Mouse (Mus musculus) embryonic stem cell, embryonic (primary cell): ENCODE results near the gene Crip3.

Experiments used
- CTCF ChIA-PET, 4 experiments: fragments of 300-600 bp in 2 of 4; fragments of 350-600 bp in 2 of 4; sonication (Branson Sonifier 250); formaldehyde crosslinking; loops; one replicate each; lab custom pipeline; 2022; ENCODE audit warnings: inconsistent platforms in 2 of 4; lab: Charles Lee
- POLR2A ChIA-PET, 4 experiments: fragments of 300-600 bp in 2 of 4; fragments of 350-600 bp in 2 of 4; sonication (Branson Sonifier 250); formaldehyde crosslinking; loops; one replicate each; lab custom pipeline; 2022; ENCODE audit warnings: antibody characterized with exemption in 4 of 4, inconsistent platforms in 1 of 4; lab: Charles Lee

Gene Crip3

DNA sequence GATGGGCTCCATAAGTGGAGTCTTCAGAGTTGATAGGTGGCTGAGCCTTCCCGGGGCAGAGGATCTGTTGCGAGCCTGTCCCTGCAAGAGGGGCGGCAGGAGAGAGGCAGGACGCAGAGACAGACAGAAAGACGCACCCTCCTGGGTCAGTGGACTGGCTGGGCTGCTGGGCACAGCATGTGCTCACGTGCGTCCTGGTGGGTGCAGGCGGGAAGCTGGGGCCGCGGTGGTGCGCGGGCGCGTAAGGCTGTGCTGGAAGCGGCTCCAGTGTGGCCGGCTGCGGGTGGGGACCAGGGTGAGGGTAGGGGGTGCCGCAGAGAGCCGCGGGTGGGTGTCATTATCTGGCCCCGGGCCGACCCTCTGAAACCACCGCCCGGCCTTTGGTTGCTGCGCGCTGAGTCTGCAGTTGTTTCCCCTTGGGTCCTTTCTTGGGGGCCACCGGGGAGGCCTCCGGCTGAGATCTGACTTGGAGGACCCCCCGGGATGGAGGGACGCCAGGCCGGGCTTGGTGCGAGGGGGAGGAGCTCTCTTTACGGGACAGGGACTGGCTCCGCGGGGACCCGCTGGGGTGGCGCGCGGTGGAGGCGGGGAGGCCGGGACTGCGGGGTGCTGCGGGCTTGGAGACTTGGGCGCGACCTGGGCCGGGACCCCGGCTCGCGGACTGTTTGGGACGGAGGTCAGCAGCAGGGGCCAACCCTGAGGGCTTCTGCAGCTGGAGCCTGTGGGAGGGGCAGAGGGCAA, 16.3 kb downstream of the Crip3 start:
- CTCF ChIA-PET: interaction anchor here in 2 of 4 experiments (0.9 to 1.3 kb wide), 4 partner anchors 9 to 13 kb away, joined by 3 to 4 read pairs (median 3); no protein-coding TSS in a partner anchor
- POLR2A ChIA-PET: interaction anchor here in 2 of 4 experiments (1.1 to 4.6 kb wide), 4 partner anchors 9 to 16 kb away, joined by 3 to 17 read pairs (median 4); partner anchors contain the start of gene Crip3 (in 1 of the 2)

GRCm38 (mm10) chr17:46446264-46446663, 17.5 kb downstream of the Crip3 start:
- ChIA-PET CTCF (interaction anchor here in 1 of 4 experiments (1.1 kb wide), 1 partner anchor 12 kb away, joined by 3 read pairs; no protein-coding TSS in a partner anchor), POLR2A (no interaction called here)

DNA sequence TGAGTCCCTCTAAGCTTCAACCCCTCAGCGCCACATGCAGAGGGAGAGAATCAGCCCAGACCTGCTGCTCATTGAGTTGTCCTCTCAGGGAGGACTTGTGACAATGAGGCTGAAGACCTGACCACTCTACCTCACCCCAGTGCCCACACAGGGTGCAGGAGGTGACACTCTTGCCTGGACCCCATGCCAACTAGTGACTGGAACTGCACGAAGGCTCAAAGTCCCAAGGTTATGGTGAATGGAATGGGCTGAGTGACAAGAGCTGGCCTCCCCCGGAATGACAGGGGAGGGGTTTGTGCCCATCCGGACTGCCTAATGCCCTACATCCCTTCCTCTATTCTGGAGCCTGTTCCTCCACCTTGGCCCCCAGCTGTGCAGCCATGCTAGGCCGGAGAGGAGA, 24.0 kb downstream of the Crip3 start:
- ChIA-PET POLR2A (interaction anchor here (0.5 to 4.2 kb wide), 10 partner anchors 9 to 912 kb away, joined by 3 to 17 read pairs (median 3); partner anchors contain the start of genes Crip3 (in 1 of the 4) and Dnph1 (in 1 of the 4)), CTCF (interaction anchor here in 1 of 4 experiments (1.4 kb wide), 1 partner anchor 70 kb away, joined by 3 read pairs; no protein-coding TSS in a partner anchor)

- POLR2A ChIA-PET: interaction anchor here in 3 of 4 experiments (0.5 to 4.2 kb wide), 13 partner anchors 8 to 251 kb away, joined by 3 to 17 read pairs (median 3); partner anchors contain the start of genes Crip3 (in 1 of the 3), Dnph1 (in 1 of the 3) and Ppp2r5d (in 1 of the 3)
- CTCF ChIA-PET: interaction anchor here (0.6 to 1.4 kb wide), 11 partner anchors 8 to 1066 kb away, joined by 3 to 5 read pairs (median 3); partner anchors contain the start of gene Crip3 (in 1 of the 4)
These were observed 24.7 kb downstream of the Crip3 start for GRCm38 (mm10) chr17:46453302-46453948.

DNA sequence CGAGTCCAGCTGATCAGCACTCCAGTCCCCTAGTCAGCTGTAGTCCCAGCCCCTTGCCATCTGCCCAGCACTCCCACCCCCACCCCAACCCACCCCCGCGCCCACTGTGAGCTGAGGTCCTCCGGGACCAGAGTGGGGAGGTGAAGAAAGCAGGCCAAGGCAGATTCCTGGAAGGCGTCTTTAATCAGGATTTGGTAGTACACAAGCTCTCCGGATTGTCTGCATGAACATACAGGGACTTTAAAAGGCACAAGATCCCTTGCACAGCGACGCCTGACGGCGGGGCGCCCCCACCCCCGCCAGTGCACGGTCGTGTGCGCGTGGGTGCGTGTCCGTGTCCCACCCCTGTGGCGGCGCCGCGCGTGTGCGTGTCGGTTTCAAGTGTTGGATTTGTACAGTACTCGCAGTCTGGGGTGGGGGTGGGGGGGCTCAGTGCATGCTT, 25.3 kb downstream of the Crip3 start:
- ChIA-PET POLR2A (interaction anchor here (0.5 to 4.2 kb wide), 18 partner anchors 10 to 718 kb away, joined by 3 to 17 read pairs (median 3); partner anchors contain the start of genes 2310039H08Rik (in 1 of the 4), Crip3 (in 1 of the 4), Dnph1 (in 1 of the 4) and Ppp2r5d (in 1 of the 4)), CTCF (interaction anchor here (0.6 to 1.4 kb wide), 13 partner anchors 9 to 176 kb away, joined by 3 to 6 read pairs (median 3); partner anchors contain the start of genes Crip3 (in 1 of the 4) and Ptk7 (in 1 of the 4))

GRCm38 (mm10) chr17:46454539-46454938, 25.8 kb downstream of the Crip3 start:
- POLR2A ChIA-PET: interaction anchor here (0.5 to 4.2 kb wide), 17 partner anchors 10 to 719 kb away, joined by 3 to 17 read pairs (median 3); partner anchors contain the start of genes 2310039H08Rik (in 1 of the 4), Ppp2r5d (in 1 of the 4), Ptk7 (in 1 of the 4) and Slc22a7 (in 1 of the 4)
- CTCF ChIA-PET: interaction anchor here (0.6 to 1.3 kb wide), 11 partner anchors 18 to 262 kb away, joined by 3 to 6 read pairs (median 4); partner anchors contain the start of gene Ptk7 (in 1 of the 4)

DNA sequence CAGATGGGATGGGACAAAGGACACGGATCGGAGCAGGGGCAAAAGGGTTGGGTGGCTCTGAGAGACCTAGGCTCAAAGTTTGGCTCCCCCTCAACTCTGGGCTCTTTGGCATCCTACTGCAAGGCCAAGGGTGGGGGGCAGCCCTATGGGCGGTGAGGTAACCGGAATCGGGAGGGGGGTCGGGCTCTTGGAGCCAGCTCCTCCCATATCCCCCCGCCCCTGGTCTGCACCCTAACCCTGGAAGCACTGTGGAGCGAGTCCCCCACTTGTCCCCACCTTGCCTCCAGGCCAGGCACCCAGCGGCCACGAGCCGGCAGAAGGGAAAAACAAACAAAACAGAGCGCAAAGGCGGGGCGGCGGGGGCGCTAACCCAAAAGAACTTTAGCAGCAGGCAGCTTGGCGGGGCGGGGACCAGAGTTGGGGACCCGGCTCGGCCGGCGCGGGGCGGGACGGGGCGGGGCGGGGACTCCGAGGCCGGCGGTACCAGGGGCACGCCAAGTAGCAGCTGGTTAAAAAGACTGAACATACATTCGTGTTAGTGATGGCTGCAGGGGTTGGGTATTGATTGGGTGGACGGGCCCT, 26.5 kb downstream of the Crip3 start:
- ChIA-PET CTCF (interaction anchor here in 3 of 4 experiments (0.6 to 1.3 kb wide), 10 partner anchors 18 to 649 kb away, joined by 3 to 6 read pairs (median 4); no protein-coding TSS in a partner anchor), POLR2A (interaction anchor here (0.7 to 4.2 kb wide), 10 partner anchors 11 to 426 kb away, joined by 3 to 17 read pairs (median 3); partner anchors contain the start of gene Slc22a7 (in 1 of the 4))

- CTCF ChIA-PET: interaction anchor here (0.5 to 2.3 kb wide), 35 partner anchors 10 to 459 kb away, joined by 3 to 12 read pairs (median 4); partner anchors contain the start of genes Slc22a7 (in 2 of the 4), Crip3 (in 1 of the 4) and Dnph1 (in 1 of the 4)
- POLR2A ChIA-PET: interaction anchor here in 3 of 4 experiments (0.9 to 2.0 kb wide), 8 partner anchors 10 to 130 kb away, joined by 3 to 6 read pairs (median 4); partner anchors contain the start of genes Abcc10 (in 1 of the 3), Crip3 (in 1 of the 3) and Dnph1 (in 1 of the 3)
These were observed 29.1 kb downstream of the Crip3 start for GRCm38 (mm10) chr17:46457791-46458190.

DNA sequence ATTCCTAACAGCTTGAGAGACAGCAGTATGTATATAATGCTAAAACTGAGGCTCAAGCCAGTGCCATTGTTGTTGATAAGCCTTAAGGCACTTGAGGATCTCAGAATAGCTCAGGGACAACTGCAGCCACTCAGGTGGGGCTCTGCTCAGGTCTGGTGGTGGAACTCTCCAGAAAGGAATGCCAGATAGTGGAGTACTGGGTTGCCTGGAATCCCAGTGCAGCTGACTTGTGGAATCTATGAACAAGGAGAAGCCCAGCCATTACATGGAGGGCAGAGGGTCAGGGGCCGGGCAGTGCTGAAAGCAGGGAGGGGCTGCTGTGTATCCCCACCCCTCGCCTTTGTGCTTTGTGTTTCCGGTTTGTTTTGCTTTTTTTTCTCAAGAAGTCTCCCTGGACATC, 29.7 kb downstream of the Crip3 start:
- POLR2A ChIA-PET: interaction anchor here in 3 of 4 experiments (0.7 to 2.0 kb wide), 8 partner anchors 9 to 130 kb away, joined by 3 to 6 read pairs (median 4); partner anchors contain the start of genes Abcc10 (in 1 of the 3), Crip3 (in 1 of the 3) and Dnph1 (in 1 of the 3)
- CTCF ChIA-PET: interaction anchor here (0.6 to 2.3 kb wide), 30 partner anchors 9 to 781 kb away, joined by 3 to 12 read pairs (median 4); partner anchors contain the start of genes Slc22a7 (in 2 of the 4), Crip3 (in 1 of the 4) and Dnph1 (in 1 of the 4)

DNA sequence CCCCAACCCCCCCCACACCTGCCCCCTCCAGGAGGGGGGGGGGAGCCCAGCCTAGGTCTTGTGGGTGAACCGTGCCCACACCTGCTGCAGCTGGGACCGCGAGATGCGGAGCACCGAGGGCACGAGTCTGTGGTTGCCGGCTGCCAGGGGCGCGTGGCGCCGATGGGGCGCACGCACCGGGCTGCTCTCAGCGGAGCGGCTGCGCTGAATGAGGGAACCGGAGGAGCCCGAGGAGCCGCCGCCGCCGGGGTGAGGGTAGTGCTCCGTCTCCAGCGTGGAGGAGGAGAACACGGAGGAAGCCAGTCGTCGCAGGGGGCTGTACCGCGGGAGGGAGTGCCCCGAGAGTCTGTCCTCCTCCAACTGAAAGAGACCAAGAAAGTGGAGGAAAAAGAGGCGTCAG, 31.9 kb downstream of the Crip3 start:
- POLR2A ChIA-PET: interaction anchor here in 1 of 4 experiments (1.4 to 1.7 kb wide), 2 partner anchors 24 to 92 kb away, joined by 3 to 6 read pairs; no protein-coding TSS in a partner anchor

DNA sequence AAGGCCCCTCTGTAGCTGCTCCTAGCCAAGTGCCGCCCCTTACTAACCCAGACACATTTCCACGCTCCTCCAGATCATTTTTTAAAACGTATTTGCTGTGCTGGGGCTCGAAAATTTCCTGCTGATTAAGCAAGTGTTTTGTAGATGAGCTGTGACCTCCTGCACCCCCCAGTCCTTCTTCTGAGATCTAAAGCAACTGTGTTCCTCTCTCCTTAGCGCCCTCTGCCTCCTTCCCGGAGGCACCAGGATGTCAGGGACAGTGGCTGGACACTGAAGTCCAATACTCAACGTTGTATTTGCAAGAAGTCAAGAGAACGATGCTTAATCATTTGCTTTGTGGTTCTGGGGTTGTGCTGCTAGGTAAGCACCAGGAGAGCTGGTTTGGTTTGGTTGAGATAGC, 32.6 kb downstream of the Crip3 start:
- CTCF ChIA-PET: interaction anchor here (0.5 to 0.8 kb wide), 4 partner anchors 13 to 864 kb away, joined by 3 to 4 read pairs (median 3); no protein-coding TSS in a partner anchor
- POLR2A ChIA-PET: interaction anchor here in 3 of 4 experiments (0.5 to 1.7 kb wide), 8 partner anchors 8 to 387 kb away, joined by 3 to 6 read pairs (median 3); partner anchors contain the start of gene Dnph1 (in 1 of the 3)

More for the DNA sequence above, 31.9 kb downstream of the Crip3 start:
- CTCF ChIA-PET: no interaction called here

GRCm38 (mm10) chr17:46462226-46462625, 33.5 kb downstream of the Crip3 start:
- CTCF ChIA-PET: interaction anchor here in 3 of 4 experiments (0.6 to 1.2 kb wide), 4 partner anchors 9 to 63 kb away, joined by 3 to 4 read pairs (median 3); partner anchors contain the start of gene Crip3 (in 1 of the 3)
- POLR2A ChIA-PET: interaction anchor here in 2 of 4 experiments (0.6 to 1.7 kb wide), 6 partner anchors 9 to 196 kb away, joined by 3 to 6 read pairs (median 4); partner anchors contain the start of gene Dnph1 (in 1 of the 2)

DNA sequence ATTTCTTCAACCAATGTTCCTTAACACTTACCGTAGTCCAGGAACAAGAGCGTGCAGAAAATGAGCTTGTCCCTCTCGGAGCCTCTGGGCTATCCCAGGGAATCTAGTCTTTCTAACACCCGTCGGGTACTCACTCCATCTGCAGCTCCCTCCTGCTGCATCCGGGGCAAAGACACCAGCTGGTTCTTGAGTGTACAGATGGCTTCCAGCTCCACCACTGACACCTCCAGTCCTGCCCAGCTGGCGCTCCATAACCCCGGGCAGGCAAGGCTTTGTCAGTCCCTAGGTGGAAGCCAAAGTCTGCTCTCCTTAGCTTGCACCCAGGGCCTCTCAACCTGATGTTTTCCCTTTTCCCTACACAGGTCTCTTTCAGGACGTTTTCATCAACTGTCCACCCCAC, 39.1 kb downstream of the Crip3 start:
- POLR2A ChIA-PET: interaction anchor here in 2 of 4 experiments (0.9 to 1.3 kb wide), 2 partner anchors 10 kb away, joined by 3 to 4 read pairs; no protein-coding TSS in a partner anchor

GRCm38 (mm10) chr17:46476601-46477000, 47.9 kb downstream of the Crip3 start:
- POLR2A ChIA-PET: no interaction called here
- CTCF ChIA-PET: interaction anchor here in 1 of 4 experiments (1.0 kb wide), 1 partner anchor 19 kb away, joined by 3 read pairs; no protein-coding TSS in a partner anchor

More for the DNA sequence above, 39.1 kb downstream of the Crip3 start:
- CTCF ChIA-PET: interaction anchor here in 2 of 4 experiments (0.6 to 0.8 kb wide), 3 partner anchors 10 to 180 kb away, joined by 3 to 4 read pairs (median 3); no protein-coding TSS in a partner anchor

- ChIA-PET CTCF (interaction anchor here in 1 of 4 experiments (1.0 kb wide), 1 partner anchor 20 kb away, joined by 3 read pairs; no protein-coding TSS in a partner anchor), POLR2A (interaction anchor here in 1 of 4 experiments (0.6 kb wide), 1 partner anchor 14 kb away, joined by 3 read pairs; no protein-coding TSS in a partner anchor)
These were observed 48.6 kb downstream of the Crip3 start for GRCm38 (mm10) chr17:46477286-46477685.
